Mouse (Mus musculus) right cerebral cortex, postnatal 10 days (tissue): Measurements from ENCODE around the gene Map4k5.

ENCODE experiments used
- DNase-seq, 2 experiments: peaks; one replicate each; pipeline ENCODE4 v3.0.0; 2021; ENCODE audit warnings: low spot score in 2 of 2

Map4k5 gene

GRCm38 (mm10) chr12:69756015-69756414 lies 137.0 kb downstream of the Map4k5 start:
- no peak for DNase-seq

- no peak for DNase-seq
Measured at GRCm38 (mm10) chr12:69753936-69754335, 139.1 kb downstream of the Map4k5 start.
